In genomic region chr14:118649199-118649894, GRCm38 (mm10) we compare ENCODE assay signal across 15 mouse cellular contexts. TPM values are rescaled to one million over a fixed set of nuclear protein-coding genes. Genes with fewer than 3 reads are reported as not detected.
DNase-seq lines count a peak whose midpoint lies in the region; ATAC-seq lines count a peak whose summit lies in the region.
"Had no signal": no experiment of that assay in that cellular context is flagged by ENCODE, and none has a peak within 500 bp of the region (broad histone marks: within the 10 kb centered on the region; RNA-seq: fewer than 3 reads in every experiment).

No protein-coding gene starts in this region.

- intact Hi-C loops in heart, postnatal 36 days (cut with DNase I), result no loop called here

- no peaks in the 10 kb centered on the region for H3K27me3 ChIP-seq in splenic B cell, adult 2 months (ENCODE audit: control insufficient read depth, insufficient read depth, low read length, poor library complexity, severe bottlenecking)
- H3K27me3 ChIP-seq: forebrain, embryonic 13.5 days; lung, embryonic 15.5 days; stomach, embryonic 15.5 days had no signal

- peak; percentile 90 for ATAC-seq in inflammation-experienced regulatory T-cells, adult 6 months
- ATAC-seq: forebrain, embryonic 13.5 days had no signal

- DNase-seq in heart, adult 8-10 months (ENCODE audit: low spot score), result peak; percentile 66
- DNase-seq in heart, postnatal 36 days, result no peak
- peak; percentile 56 for DNase-seq in lung, postnatal 36 days
- no peak for DNase-seq in lung, postnatal 10 days
- peak; percentile 19 for DNase-seq in splenic B cell, adult 2 months (ENCODE audit: low read depth, low spot score)
- DNase-seq in cerebellum, postnatal 4 days (ENCODE audit: low spot score in 2 of 2), result no peak
- no peak for DNase-seq in thymus, postnatal 25 days
- DNase-seq: cerebellum, adult 9-10 months; gastrocnemius, postnatal 14 days; right cerebral cortex, postnatal 14 days; thymus, postnatal 4 days had no signal

- H3K36me3 ChIP-seq in splenic B cell, adult 2 months (ENCODE audit: control insufficient read depth, insufficient read depth, low read length, poor library complexity, severe bottlenecking), result no peaks in the 10 kb centered on the region
- H3K36me3 ChIP-seq: lung, embryonic 15.5 days; stomach, embryonic 15.5 days had no signal

RNA-seq across cellular contexts. Expression of gene Abcc4, which starts 56.7 kb away (rescaled TPM):
- 1 to 10 TPM; 7.4 to 9.9 (median 8.5) TPM for total RNA-seq in heart, adult 8-10 months (2022)
- 1 to 10 TPM; 9.0 to 9.1 TPM for total RNA-seq in heart, postnatal 36 days (2021)
- polyA plus RNA-seq in inflammation-experienced regulatory T-cells, adult 6 months (2017; shearing (Covaris generic)), result 1 to 10 TPM; 7.2 to 9.6 (median 8.2) TPM

Comparison
In these comparisons a context has a peak if more than half of its experiments do, and no peak if none do; other contexts are left out.
1. DNase-seq: peak in heart, adult 8-10 months (single experiment), lung, postnatal 36 days (single experiment) and splenic B cell, adult 2 months (single experiment); none in heart, postnatal 36 days (0 of 2), lung, postnatal 10 days (single experiment), cerebellum, postnatal 4 days (0 of 2) and thymus, postnatal 25 days (single experiment).